Mouse (Mus musculus): ENCODE measurements around the gene Krt222.

Gene Krt222

GRCm38 (mm10) chr11:99238468-99238867 lies 5.4 kb downstream of the Krt222 start:
- DNase-seq (ENCODE audit: low read depth, low spot score), result no peak

DNA sequence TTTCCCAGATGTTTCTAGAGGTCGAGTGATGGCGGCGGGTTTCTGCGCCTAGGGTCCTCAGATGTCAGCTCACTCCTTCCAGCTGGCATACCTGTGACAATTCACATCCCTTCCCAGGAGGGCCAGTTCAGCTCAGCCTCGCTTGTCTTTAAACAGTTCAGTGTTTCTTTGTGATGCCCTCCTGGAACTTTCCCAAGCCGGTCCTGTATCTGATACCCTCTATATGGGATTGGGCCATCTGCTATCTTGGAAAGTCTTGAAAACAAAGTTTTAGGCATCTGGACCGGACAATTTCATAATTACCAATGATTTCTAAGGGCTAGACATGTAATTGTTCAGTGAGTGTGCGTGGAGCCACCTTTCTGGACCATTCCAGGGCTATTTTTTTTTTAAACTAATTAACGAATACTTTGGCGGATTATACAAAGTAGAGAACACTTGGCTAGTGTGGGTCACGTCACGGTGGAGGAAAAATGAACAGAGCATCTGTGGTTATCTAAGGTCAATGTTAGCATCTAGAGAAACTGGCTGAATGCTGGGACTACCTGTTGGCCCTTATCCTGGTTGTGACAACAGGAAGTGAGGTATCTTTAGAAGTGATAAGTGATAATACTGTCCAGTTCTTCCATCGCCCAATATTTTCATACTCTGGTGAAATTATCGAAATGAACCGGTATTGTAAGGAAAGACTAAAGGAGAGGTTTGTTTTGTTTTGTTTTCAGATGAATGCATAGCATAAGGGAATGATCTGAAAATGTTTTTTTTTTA lies 12.7 kb downstream of the Krt222 start:
- DNase-seq (ENCODE audit: low read depth, low spot score), result no peak

- DNase-seq (ENCODE audit: low read depth, low spot score), result peak; percentile 86
Measured at GRCm38 (mm10) chr11:99230261-99231048, 13.4 kb downstream of the Krt222 start, which contains the start of gene Smarce1. Gene Smarce1, minus strand, starts transcription at chr11:99231017.

DNA sequence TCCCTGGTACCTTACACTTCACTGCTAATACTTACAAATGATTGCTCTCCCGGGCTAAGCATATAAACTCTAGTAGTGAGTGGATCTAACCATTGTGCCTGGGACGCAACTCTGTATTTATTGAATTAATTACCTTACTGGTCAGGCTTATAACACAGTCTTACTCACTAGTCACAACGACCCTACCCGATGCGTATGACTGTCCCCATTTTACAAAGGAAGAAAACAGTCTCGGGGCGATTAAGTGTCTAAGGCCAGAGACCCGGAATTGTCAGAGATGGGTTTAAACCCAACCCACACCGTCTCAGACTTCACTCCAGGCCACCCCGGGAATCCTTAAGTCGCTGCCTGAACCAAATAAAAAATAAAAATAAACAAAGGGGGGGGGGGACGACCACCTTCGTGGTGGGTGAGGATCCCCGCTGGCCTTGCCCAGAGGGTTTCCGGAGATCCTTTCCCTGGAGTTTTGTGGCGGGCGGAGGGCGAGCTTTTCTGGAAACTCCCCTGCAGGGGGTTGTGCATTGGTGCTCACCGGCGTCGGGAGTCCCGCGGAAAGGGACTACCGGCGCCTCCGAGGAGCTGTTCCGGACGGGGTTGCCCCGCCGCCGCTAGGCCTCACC lies 14.1 kb downstream of the Krt222 start:
- DNase-seq (ENCODE audit: low read depth, low spot score), result peak; percentile 49

- no peak for DNase-seq (ENCODE audit: low read depth, low spot score)
Measured at GRCm38 (mm10) chr11:99226298-99226697, 17.6 kb downstream of the Krt222 start.

GRCm38 (mm10) chr11:99223310-99223709 lies 20.6 kb downstream of the Krt222 start:
- no peak for DNase-seq (ENCODE audit: low read depth, low spot score)

- DNase-seq (ENCODE audit: low read depth, low spot score), result no peak
Measured at GRCm38 (mm10) chr11:99221811-99222210, 22.1 kb downstream of the Krt222 start.

DNA sequence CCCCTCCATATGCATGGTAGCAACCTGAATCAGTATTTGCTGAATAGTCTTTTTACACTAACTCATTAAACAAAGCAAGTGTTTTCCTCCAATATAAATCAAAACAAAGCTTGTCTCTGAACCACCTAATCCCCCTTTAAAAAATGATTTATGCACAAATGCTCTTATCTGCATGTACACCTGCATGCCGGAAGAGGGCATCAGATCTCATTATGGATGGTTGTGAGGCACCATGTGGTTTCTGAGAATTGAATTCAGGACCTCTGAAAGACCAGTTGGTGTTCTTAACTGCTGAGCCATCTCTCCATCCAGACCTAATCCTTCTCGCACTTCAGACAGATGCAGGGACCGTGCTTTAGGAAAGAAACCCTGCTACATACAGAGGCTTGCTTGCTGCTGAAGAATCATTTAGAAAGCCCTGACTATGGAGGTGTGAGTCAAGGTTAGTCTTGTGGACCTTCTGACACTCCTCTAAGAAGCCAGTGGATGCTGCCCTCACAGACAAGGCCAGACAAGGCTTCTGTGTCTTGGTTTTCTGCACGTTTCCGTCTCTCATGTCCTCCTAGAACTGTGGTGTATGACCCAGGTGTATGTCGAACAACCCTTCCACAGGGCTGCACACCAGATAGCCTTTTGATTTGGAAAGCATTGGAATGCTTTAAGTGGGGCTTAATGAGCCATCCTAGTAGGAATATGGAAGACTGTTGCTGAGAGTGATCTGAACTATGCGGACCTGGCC lies 26.5 kb downstream of the Krt222 start:
- peak; percentile 54 for DNase-seq (ENCODE audit: low read depth, low spot score)

GRCm38 (mm10) chr11:99216181-99216580 lies 27.7 kb downstream of the Krt222 start:
- no peak for DNase-seq (ENCODE audit: low read depth, low spot score)

DNA sequence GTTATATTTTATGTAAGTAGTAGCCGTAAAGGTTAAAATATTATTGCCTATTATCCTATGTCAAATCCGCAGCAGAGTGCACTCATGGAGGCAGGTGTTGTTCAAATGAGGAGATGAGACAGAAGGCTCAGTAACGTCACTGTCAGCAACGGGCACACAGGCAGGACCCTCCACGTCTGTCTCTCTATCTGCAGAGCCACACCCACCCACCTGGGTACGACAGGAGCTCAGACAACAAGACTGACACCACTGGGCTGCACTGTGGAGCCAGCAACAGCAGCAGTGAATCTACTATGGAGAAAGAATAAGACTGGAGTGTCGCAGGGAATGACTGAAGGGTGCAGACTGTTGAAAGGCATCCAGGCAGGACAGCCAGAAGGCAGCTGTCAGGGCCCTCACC lies 31.2 kb downstream of the Krt222 start:
- DNase-seq (ENCODE audit: low read depth, low spot score), result no peak

GRCm38 (mm10) chr11:99211964-99212363 lies 31.9 kb downstream of the Krt222 start:
- no peak for DNase-seq (ENCODE audit: low read depth, low spot score)

DNA sequence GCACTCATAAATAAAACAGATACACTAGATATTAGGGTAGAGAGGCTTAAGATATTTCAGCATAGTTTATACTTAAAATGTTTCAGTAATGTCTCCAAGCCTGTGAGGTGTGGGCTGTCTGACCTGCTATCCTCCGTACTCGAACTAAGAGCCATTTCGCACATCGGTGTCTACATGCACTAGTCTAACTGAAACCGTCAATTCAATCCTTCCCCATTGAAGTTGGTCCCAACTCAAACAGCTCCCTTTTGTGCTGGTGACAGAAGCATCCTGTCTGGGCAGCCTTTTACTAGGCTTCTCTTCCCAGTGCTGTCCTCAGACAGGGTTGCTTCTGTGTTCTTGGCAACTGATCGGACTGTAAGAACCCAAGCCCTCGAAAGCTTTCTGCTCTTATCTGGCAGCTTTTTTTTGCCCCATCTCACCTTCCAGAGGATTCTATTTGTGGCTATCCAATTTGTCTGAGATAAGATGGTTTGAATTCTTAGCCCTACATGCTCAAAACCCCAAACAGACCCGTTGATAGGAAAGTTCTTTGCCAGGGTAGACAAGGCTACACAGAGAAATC lies 35.7 kb downstream of the Krt222 start:
- no peak for DNase-seq (ENCODE audit: low read depth, low spot score)

GRCm38 (mm10) chr11:99207449-99207848 lies 36.4 kb downstream of the Krt222 start:
- no peak for DNase-seq (ENCODE audit: low read depth, low spot score)

- peak; percentile 39 for DNase-seq (ENCODE audit: low read depth, low spot score)
Measured at GRCm38 (mm10) chr11:99206954-99207353, 36.9 kb downstream of the Krt222 start.

GRCm38 (mm10) chr11:99189154-99189582 lies 54.7 kb downstream of the Krt222 start:
- DNase-seq (ENCODE audit: low read depth, low spot score), result peak; percentile 79

DNA sequence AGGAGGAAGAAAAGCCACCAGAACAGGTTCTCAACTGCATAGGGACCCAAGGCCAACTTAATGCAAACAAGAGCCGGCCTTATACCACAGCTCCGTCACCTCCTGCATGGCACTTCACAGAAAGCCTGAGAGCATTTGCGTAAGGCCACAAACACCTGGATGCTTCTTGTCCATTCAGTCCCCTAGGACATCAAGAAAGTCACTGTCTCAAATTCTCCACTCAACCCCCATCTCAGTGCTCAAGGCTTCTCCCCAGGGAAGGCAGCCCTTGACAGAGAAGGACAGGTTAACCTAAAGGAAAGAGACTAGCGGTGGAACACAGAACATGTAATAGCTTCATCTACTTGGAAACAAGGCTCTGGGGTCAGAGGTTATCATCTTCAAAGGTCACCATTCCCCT lies 56.5 kb downstream of the Krt222 start:
- DNase-seq (ENCODE audit: low read depth, low spot score), result no peak

DNA sequence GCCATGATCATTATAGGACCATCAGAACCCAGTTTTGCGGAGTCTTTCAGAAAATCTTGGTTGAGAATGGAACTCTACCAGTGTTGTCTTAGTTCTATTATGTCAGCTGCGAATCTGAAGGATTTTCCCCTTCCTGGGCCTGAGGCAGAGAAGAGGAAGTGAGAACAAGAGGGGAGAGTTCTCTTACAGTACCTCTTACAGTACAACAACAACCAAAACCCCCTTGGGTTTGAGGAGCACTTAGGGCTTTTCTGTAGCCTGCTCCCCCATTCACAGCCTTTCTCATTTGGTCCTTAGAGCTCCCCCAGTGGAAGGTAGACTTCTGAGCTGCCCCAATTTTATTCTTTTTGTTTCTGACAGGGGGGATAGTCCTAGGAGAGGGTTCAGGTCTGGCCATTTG lies 57.0 kb downstream of the Krt222 start:
- no peak for DNase-seq (ENCODE audit: low read depth, low spot score)

Data from R1 (cell line).